Mouse (Mus musculus): ENCODE data around the gene Adra2c. TPM values are rescaled to one million over a fixed set of nuclear protein-coding genes. Genes with fewer than 3 reads are reported as not detected.

Gene Adra2c
- total RNA-seq (2023) = not detected

DNA sequence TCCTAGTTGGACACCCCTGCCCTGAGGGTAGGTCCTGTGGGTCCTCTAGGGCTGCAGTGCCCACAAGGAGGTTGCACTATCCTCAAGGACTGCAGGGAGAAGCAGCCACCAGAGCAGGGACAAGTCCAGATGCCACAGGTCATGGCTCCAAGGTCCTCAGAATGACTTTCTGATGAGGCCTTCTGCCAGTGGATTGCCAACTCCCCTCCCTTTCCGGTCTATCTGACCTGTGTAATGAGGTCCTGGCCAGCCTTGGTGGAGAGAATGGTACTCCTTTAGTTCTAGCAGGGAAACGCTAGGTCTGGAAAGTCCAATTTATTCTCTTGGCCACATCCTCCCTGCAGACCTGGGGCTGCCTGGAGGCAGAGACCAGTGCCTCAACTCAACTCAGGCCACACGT, at the start of gene Adra2c:
Adra2c (plus strand) TSS at position 301 of the 400 bp plus-strand sequence.

Other genes starting within 250 kb of the Adra2c start
- gene Hgfac, start 236.8 kb upstream of the Adra2c start, total RNA-seq (2023) = not detected
- gene Dok7, start 221.6 kb upstream of the Adra2c start, total RNA-seq (2023) = not detected
- 10 to 100 TPM; 74.8 to 75.8 TPM for gene Lrpap1, start 172.6 kb upstream of the Adra2c start, total RNA-seq (2023)
- gene Hmx1, start 110.8 kb downstream of the Adra2c start, total RNA-seq (2023) = not detected
- not detected for gene Cpz, start 247.4 kb downstream of the Adra2c start, total RNA-seq (2023)